Mouse (Mus musculus) intestine, postnatal 0 days (tissue): ENCODE measurements around the gene Mroh3. TPM values are rescaled to one million over a fixed set of nuclear protein-coding genes. Genes with fewer than 3 reads are reported as not detected.

Experiments used
- ATAC-seq: fragments of 200-750 bp; cut with Nextera tagmentation; 2 replicates; pipeline ENCODE4 v1.8.0; 2017; ENCODE audit warnings: mild to moderate bottlenecking, moderate TSS enrichment, moderate library complexity
- H3K27ac ChIP-seq: fragments of 300-500 bp; sonication (generic); 2 replicates; pipeline ENCODE4 v1.5.1; 2014; ENCODE audit warnings: mild to moderate bottlenecking, low read depth, low read length, moderate library complexity
- H3K27me3 ChIP-seq: fragments of 300-500 bp; sonication (generic); replicated peaks from 2 replicates; pipeline ENCODE4 v1.6.1; 2014; ENCODE audit warnings: low read length, mixed read lengths; ENCODE audit not compliant: control insufficient read depth, insufficient read depth
- H3K36me3 ChIP-seq: fragments of 300-500 bp; sonication (generic); 2 replicates; pipeline ENCODE4 v1.6.1; 2014; ENCODE audit warnings: mild to moderate bottlenecking, moderate library complexity; ENCODE audit not compliant: control insufficient read depth, insufficient read depth
- H3K4me1 ChIP-seq: fragments of 300-500 bp; sonication (generic); replicated peaks from 2 replicates; pipeline ENCODE4 v1.6.1; 2014; ENCODE audit warnings: antibody characterized with exemption, low read length, mixed read lengths; ENCODE audit not compliant: control insufficient read depth, insufficient read depth
- H3K4me2 ChIP-seq: fragments of 300-500 bp; sonication (generic); replicated peaks from 2 replicates; pipeline ENCODE4 v1.6.1; 2014; ENCODE audit warnings: low read depth, mild to moderate bottlenecking, moderate library complexity
- H3K4me3 ChIP-seq: fragments of 300-500 bp; sonication (generic); 2 replicates; pipeline ENCODE4 v1.5.1; 2014; ENCODE audit warnings: low read depth, low read length
- H3K9ac ChIP-seq: fragments of 300-500 bp; sonication (generic); 2 replicates; pipeline ENCODE4 v1.6.1; 2014; ENCODE audit warnings: mild to moderate bottlenecking, low read depth, low read length
- H3K9me3 ChIP-seq: fragments of 300-500 bp; sonication (generic); 2 replicates; pipeline ENCODE4 v1.6.1; 2016; ENCODE audit warnings: mixed run types; ENCODE audit not compliant: control insufficient read depth
- CTCF ChIP-seq: sonication (generic); IDR thresholded peaks from 2 replicates; pipeline ENCODE4 v1.5.1; 2016; ENCODE audit warnings: low read depth, mild to moderate bottlenecking, control low read depth, antibody characterized with exemption, moderate library complexity
- WGBS: fragments of 180-500 bp; shearing (Covaris S2); extraction: QIAGEN DNeasy Blood & Tissue Kit; methylation state at CpG from one replicate; pipeline ENCODE4 v1.1.7; 2014; 5-methylcytosine and 5-hydroxymethylcytosine counted together
- polyA plus RNA-seq: library from polyadenylated mRNA; unstranded; fragments of >200 nt; fragmentation: Nextera tagmentation; extraction: Ambion mirVana; gene quantifications from 2 replicates; pipeline ENCODE4 v1.2.1, GENCODE M21; 2015

The Mroh3 gene
- polyA plus RNA-seq, 1 experiment from 2014 or later, result 0.04 TPM

- no peak overlapping the region for H3K4me3 ChIP-seq
- no peaks in the 10 kb centered on the region for H3K36me3 ChIP-seq
- H3K4me2 ChIP-seq, result no peak overlapping the region
- no peak for TF ChIP-seq CTCF
- ATAC-seq, result no peak
- WGBS, result 75% methylated on average over 4 of the region's 4 CpGs
- no peaks in the 10 kb centered on the region for H3K27me3 ChIP-seq
- no peak overlapping the region for H3K27ac ChIP-seq
- no peaks in the 10 kb centered on the region for H3K9me3 ChIP-seq
- no peak overlapping the region for H3K9ac ChIP-seq
- H3K4me1 ChIP-seq, result 0 out of 2 replicates have a peak, but pooled peaks cover 5% of the 10 kb centered on the region
Observed at GRCm38 (mm10) chr1:136238495-136238894, 25.9 kb upstream of the Mroh3 start.

- no peak for ATAC-seq
- H3K27ac ChIP-seq, result no peak overlapping the region
- TF ChIP-seq CTCF, result 0 out of 2 replicates have a peak, but pooled peaks have one; percentile 69
- H3K4me1 ChIP-seq, result 0 out of 2 replicates have a peak, but pooled peaks cover 5% of the 10 kb centered on the region
- H3K27me3 ChIP-seq, result no peaks in the 10 kb centered on the region
- WGBS, result 2% methylated on average over 9 of the region's 9 CpGs
- H3K4me2 ChIP-seq, result peak overlapping the region; percentile 92
- no peaks in the 10 kb centered on the region for H3K36me3 ChIP-seq
- H3K9ac ChIP-seq, result peak overlapping the region; percentile 58
- H3K4me3 ChIP-seq, result peak overlapping the region; percentile 54
- H3K9me3 ChIP-seq, result no peaks in the 10 kb centered on the region
Observed at GRCm38 (mm10) chr1:136234595-136235092, 22.0 kb upstream of the Mroh3 start.

- TF ChIP-seq CTCF, result no peak; the same call in none of the 2 replicates
- H3K4me3 ChIP-seq, result peak within 1 kb of the TSS; percentile 54
- peak within 1 kb of the TSS; percentile 58 for H3K9ac ChIP-seq
- no peaks in the 10 kb centered on the region for H3K27me3 ChIP-seq
- no peaks in the 10 kb centered on the region for H3K36me3 ChIP-seq
- WGBS, result under 1% methylated on average over 51 of the region's 51 CpGs
- H3K9me3 ChIP-seq, result no peaks in the 10 kb centered on the region
- 0 out of 2 replicates have a peak, but pooled peaks cover 5% of the 10 kb centered on the region for H3K4me1 ChIP-seq
- no peak within 1 kb of the TSS for H3K27ac ChIP-seq
- peak within 1 kb of the TSS; percentile 92 for H3K4me2 ChIP-seq
- ATAC-seq, result peak; percentile 24; the same call in 1 of the 2 replicates
Observed at GRCm38 (mm10) chr1:136233892-136234594, 21.4 kb upstream of the Mroh3 start, which contains the start of gene Inava. TSS of gene Inava (minus strand) at chr1:136234264.

GRCm38 (mm10) chr1:136232986-136233790 lies 20.6 kb upstream of the Mroh3 start:
- ATAC-seq, result no peak
- Histone ChIP-seq H3K4me3 (peak overlapping the region; percentile 54), H3K9me3 (no peaks in the 10 kb centered on the region), H3K9ac (peak overlapping the region; percentile 31; the same call in 1 of the 2 replicates), H3K27me3 (no peaks in the 10 kb centered on the region), H3K4me2 (peak overlapping the region; percentile 92), H3K4me1 (0 out of 2 replicates have a peak, but pooled peaks cover 5% of the 10 kb centered on the region), H3K27ac (no peak overlapping the region), H3K36me3 (no peaks in the 10 kb centered on the region)
- 6% methylated on average over 23 of the region's 23 CpGs for WGBS
- TF ChIP-seq CTCF, result no peak

- Histone ChIP-seq H3K4me1 (peaks cover 12% of the 10 kb centered on the region), H3K4me2 (peak overlapping the region; percentile 92), H3K27ac (no peak overlapping the region), H3K9me3 (no peaks in the 10 kb centered on the region), H3K36me3 (no peaks in the 10 kb centered on the region), H3K27me3 (no peaks in the 10 kb centered on the region), H3K4me3 (peak overlapping the region; percentile 54; the same call in 1 of the 2 replicates), H3K9ac (no peak overlapping the region)
- no peak for ATAC-seq
- WGBS, result 13% methylated on average over 9 of the region's 9 CpGs
- TF ChIP-seq CTCF, result no peak
Observed at GRCm38 (mm10) chr1:136232285-136232926, 19.8 kb upstream of the Mroh3 start.
